Comparison of ENCODE assay signal across 9 mouse cellular contexts in genomic region chr7:101968751-101969150, GRCm38 (mm10). TPM values are rescaled to one million over a fixed set of nuclear protein-coding genes. Genes with fewer than 3 reads are reported as not detected.
DNase-seq lines count a peak whose midpoint lies in the region; ATAC-seq and TF ChIP-seq lines count a peak whose summit lies in the region.
"Had no signal": no experiment of that assay in that cellular context is flagged by ENCODE, and none has a peak within 500 bp of the region (broad histone marks: within the 10 kb centered on the region; RNA-seq: fewer than 3 reads in every experiment).

No protein-coding gene starts in this region.

- peaks cover 12% of the 10 kb centered on the region; the same call in 1 of the 2 replicates for H3K36me3 ChIP-seq in E14TG2a.4 (ENCODE audit: insufficient read depth, low read length)
- no peaks in the 10 kb centered on the region for H3K36me3 ChIP-seq in forebrain, embryonic 14.5 days (ENCODE audit: control insufficient read depth, insufficient read depth, low read length)
- H3K36me3 ChIP-seq in limb, embryonic 15.5 days: no peaks in the 10 kb centered on the region

- intact Hi-C loops in heart, postnatal 25 days (cut with DNase I): loop anchor here (5.0 kb wide), 2 partner anchors 36 to 51 kb away; partner anchors contain the start of genes Lrrc51 and Numa1
- intact Hi-C loops in left cerebral cortex, postnatal 10 days (cut with DNase I): no loop called here

- no peaks in the 10 kb centered on the region for H3K27me3 ChIP-seq in E14TG2a.4 (ENCODE audit: insufficient read depth, low read length)
- H3K27me3 ChIP-seq in forebrain, embryonic 14.5 days (replicated peaks; ENCODE audit: control insufficient read depth, insufficient read depth, low read length): no peaks in the 10 kb centered on the region
- no peaks in the 10 kb centered on the region for H3K27me3 ChIP-seq in limb, embryonic 15.5 days

- WGBS in forebrain, embryonic 14.5 days: 50% methylated on average over 2 of the region's 2 CpGs
- 59% methylated on average over 2 of the region's 2 CpGs for WGBS in limb, embryonic 15.5 days

- ATAC-seq in forebrain, embryonic 14.5 days: no peak
- ATAC-seq in limb, embryonic 15.5 days (ENCODE audit: insufficient number of reproducible peaks, low FRiP score, low TSS enrichment, low read depth): no peak

- peaks cover 79% of the 10 kb centered on the region for H3K4me1 ChIP-seq in E14TG2a.4 (replicated peaks; ENCODE audit: low read depth, low read length)
- H3K4me1 ChIP-seq in forebrain, embryonic 14.5 days (ENCODE audit: control insufficient read depth, insufficient read depth, low read length): peaks cover 16% of the 10 kb centered on the region
- peaks cover 36% of the 10 kb centered on the region for H3K4me1 ChIP-seq in limb, embryonic 15.5 days

- DNase-seq in heart, adult 11 months: peak; percentile 82
- no peak for DNase-seq in heart, postnatal 25 days (ENCODE audit: low spot score)
- DNase-seq in forebrain, embryonic 14.5 days (ENCODE audit: low spot score): no peak
- DNase-seq in adrenal gland, adult 18-20 months (ENCODE audit: low spot score in 2 of 2): no peak
- DNase-seq in natural killer cell, adult 2 months (ENCODE audit: low spot score in 2 of 2): no peak
- DNase-seq in left cerebral cortex, postnatal 10 days (ENCODE audit: extremely low spot score in 1 of 2, low spot score in 2 of 2): no peak
- DNase-seq: gastrocnemius, postnatal 14 days had no signal

- peak overlapping the region; percentile 63 for H3K4me2 ChIP-seq in forebrain, embryonic 14.5 days (ENCODE audit: low read length)
- H3K4me2 ChIP-seq in limb, embryonic 15.5 days: peak overlapping the region; percentile 78; the same call in 1 of the 2 replicates

- peak overlapping the region; percentile 100 for H3K27ac ChIP-seq in forebrain, embryonic 14.5 days (ENCODE audit: low read depth, low read length)
- H3K27ac ChIP-seq in limb, embryonic 15.5 days: peak overlapping the region; percentile 100

- H3K4me3 ChIP-seq in E14TG2a.4 (replicated peaks; ENCODE audit: low read length): peak overlapping the region; percentile 90
- H3K4me3 ChIP-seq in forebrain, embryonic 14.5 days (ENCODE audit: low read depth, low read length): no peak overlapping the region
- no peak overlapping the region for H3K4me3 ChIP-seq in limb, embryonic 15.5 days

- peak overlapping the region; percentile 95; the same call in 1 of the 2 replicates for H3K9ac ChIP-seq in forebrain, embryonic 14.5 days (ENCODE audit: low read length)
- H3K9ac ChIP-seq in limb, embryonic 15.5 days: no peak overlapping the region

- TF ChIP-seq CTCF in E14TG2a.4 (conservative IDR thresholded peaks at IDR 0.05; ENCODE audit: low read length): no peak

- H3K9me3 ChIP-seq in E14TG2a.4 (ENCODE audit: low read length): no peaks in the 10 kb centered on the region
- no peaks in the 10 kb centered on the region for H3K9me3 ChIP-seq in forebrain, embryonic 14.5 days (replicated peaks; ENCODE audit: control insufficient read depth, low read length)
- no peaks in the 10 kb centered on the region for H3K9me3 ChIP-seq in limb, embryonic 15.5 days

RNA-seq across cellular contexts. Expression of gene Numa1, which starts 34.8 kb away (rescaled TPM):
- 10 to 100 TPM; 88.4 to 93.0 TPM for total RNA-seq in heart, postnatal 25 days (2021)
- 72.4 and 74.4 TPM in 2 replicates for polyA plus RNA-seq in forebrain, embryonic 14.5 days (2014; fragmentation: Nextera tagmentation; extraction: Ambion mirVana)
- 66.2 and 72.9 TPM in 2 replicates for polyA plus RNA-seq in limb, embryonic 15.5 days (2015; fragmentation: Nextera tagmentation; extraction: Ambion mirVana)
- total RNA-seq in adrenal gland, adult 18-20 months (2021): 100 to 1,000 TPM; 141 to 160 TPM
- 10 to 100 TPM; 60.5 to 60.9 TPM for total RNA-seq in left cerebral cortex, postnatal 10 days (2021)

RNA-seq across cellular contexts. Expression of gene Lrrc51, which starts 35.1 kb away (rescaled TPM):
- 1 to 10 TPM; 3.3 to 4.1 TPM for total RNA-seq in heart, postnatal 25 days (2021)
- 9.6 and 12.9 TPM in 2 replicates for polyA plus RNA-seq in forebrain, embryonic 14.5 days (2014; fragmentation: Nextera tagmentation; extraction: Ambion mirVana)
- 8.8 and 11.5 TPM in 2 replicates for polyA plus RNA-seq in limb, embryonic 15.5 days (2015; fragmentation: Nextera tagmentation; extraction: Ambion mirVana)
- total RNA-seq in adrenal gland, adult 18-20 months (2021): 10 to 100 TPM; 12.2 to 13.9 TPM
- total RNA-seq in left cerebral cortex, postnatal 10 days (2021): 1 to 10 TPM; 2.8 to 4.0 TPM

RNA-seq across cellular contexts. Expression of gene Il18bp, which starts 49.7 kb away (rescaled TPM):
- total RNA-seq in heart, postnatal 25 days (2021): 1 to 10 TPM; 6.5 to 6.8 TPM
- polyA plus RNA-seq in forebrain, embryonic 14.5 days (2014; fragmentation: Nextera tagmentation; extraction: Ambion mirVana): 2.0 and 2.9 TPM in 2 replicates
- 1.9 and 2.4 TPM in 2 replicates for polyA plus RNA-seq in limb, embryonic 15.5 days (2015; fragmentation: Nextera tagmentation; extraction: Ambion mirVana)
- total RNA-seq in adrenal gland, adult 18-20 months (2021): 10 to 100 TPM in 1 of 2 experiments, 1 to 10 TPM in 1; 8.4 to 12.5 TPM
- 10 to 100 TPM in 1 of 2 experiments, 1 to 10 TPM in 1; 8.6 to 10.1 TPM for total RNA-seq in left cerebral cortex, postnatal 10 days (2021)
